Mouse (Mus musculus): Measurements from ENCODE around the gene Itga9.

Gene Itga9

DNA sequence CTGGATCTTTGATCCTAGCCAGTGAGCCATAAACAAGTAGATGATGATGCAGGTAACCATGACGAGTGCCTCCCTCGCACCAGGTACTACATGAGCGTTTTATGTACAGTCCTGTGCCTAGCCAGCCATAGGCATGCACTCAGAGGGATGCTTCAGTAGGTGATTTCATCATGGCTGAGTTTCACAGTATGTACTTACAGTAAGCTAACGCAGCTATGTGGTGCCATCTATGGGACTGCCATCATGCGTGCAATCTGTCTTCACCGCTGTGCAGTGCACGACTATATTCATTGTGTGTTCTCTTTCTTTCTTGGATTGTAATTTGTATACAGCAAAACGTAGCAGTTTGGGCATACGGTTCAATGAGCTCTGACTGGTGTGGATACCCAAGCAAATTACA is 77.9 kb downstream of the Itga9 start:
- DNase-seq (ENCODE audit: low spot score in 2 of 2), result no peak

DNA sequence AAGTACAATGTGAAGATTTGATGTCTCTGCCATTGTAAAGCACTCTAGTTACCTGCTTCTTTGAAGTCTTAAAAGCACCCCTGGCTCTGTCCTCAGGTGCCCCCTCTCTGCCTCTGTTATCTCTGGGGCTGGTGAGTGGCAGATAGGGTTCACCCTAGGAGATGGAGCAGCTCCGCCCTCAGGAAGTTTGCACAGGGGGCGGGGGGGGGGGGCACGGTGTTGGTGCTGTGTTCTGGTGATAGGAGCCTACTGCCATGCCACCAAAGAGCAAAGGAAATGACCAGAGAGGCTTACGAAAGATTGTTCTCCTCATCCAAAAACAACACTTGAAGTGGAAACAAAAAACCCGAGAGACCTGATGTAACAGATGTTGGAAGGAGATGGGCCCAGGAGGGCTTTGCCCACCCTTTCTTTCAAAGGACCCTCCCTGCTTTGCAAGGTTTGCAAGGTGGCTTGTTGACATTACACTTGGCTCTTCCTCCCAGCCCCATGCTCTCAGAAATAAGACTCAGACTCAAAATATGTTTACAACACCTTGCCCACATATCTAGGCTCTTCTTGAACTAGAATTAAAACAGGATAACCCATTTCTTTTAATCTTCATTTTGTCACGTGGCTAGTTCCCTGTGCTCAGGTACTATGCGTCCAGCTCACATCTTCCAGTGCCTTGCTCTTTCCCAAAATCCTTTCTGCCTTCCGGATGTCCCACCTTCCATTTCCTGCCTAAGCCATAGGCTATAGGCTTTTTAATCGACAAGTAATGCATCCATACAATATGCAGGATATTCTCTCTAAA is 79.9 kb downstream of the Itga9 start:
- no peak for DNase-seq (ENCODE audit: low spot score in 2 of 2)

DNA sequence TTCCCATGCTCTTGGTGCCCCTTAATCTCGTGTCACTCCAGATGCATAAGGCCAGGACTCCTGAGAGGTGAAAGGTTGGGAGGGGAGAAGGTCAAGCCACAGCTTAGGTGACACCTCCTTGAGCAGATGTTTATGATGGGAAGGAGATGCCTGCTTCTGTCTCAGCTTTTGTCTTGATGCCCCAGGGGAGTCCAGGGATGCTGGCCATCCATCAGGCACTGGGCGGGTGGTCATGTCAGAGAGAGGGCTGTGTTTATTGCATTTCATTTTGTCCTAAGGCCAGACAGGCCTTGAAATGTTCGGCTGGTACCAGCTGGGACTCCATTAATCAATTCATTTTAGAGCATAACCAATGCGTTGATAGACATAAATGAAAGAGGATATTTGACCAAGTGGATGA is 81.8 kb downstream of the Itga9 start:
- DNase-seq (ENCODE audit: low spot score in 2 of 2), result no peak

DNA sequence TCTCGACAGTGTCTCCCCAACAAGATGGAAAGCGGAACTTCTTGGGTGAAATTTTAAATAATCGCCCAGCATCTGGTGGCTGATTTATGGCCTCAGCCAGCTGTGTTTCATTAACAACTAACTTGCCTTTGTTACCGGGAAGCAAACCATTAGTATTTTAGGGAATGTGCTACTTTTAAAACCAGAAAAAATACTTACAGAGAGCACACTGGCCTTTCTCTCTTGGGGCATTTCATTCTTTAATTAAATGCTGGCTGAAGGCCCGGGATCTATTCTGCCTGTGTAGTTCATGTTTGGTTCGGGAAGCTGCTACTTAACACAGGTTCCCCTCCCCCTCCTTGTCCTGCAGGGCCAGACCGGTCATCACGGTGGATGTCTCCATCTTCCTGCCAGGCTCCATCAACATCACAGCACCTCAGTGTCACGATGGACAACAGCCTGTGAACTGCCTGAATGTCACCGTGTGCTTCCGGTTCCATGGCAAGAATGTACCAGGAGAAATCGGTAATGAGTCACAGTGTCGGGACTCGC is 82.5 kb downstream of the Itga9 start:
- no peak for DNase-seq (ENCODE audit: low spot score in 2 of 2)

DNA sequence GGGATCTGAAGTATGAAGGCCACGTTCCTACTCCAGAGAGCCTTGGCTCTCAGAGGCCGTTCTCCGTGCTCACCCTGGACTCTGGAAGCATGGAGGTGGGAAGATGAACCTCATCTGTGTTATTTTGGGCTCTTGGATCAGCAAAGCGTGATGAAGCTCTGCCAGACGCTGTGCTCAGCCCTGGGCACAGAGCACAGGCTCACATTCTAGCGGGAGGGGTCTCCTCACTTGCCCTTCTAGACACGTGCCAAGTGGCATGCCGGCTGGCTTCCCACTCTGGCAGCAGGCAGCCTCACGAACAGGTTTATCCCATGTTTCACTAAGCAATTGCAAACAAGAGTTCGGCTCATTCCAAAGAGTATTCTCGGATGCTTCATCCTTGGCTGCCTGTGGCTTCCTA is 86.8 kb downstream of the Itga9 start:
- DNase-seq (ENCODE audit: low spot score in 2 of 2), result peak; percentile 62 to 70

DNA sequence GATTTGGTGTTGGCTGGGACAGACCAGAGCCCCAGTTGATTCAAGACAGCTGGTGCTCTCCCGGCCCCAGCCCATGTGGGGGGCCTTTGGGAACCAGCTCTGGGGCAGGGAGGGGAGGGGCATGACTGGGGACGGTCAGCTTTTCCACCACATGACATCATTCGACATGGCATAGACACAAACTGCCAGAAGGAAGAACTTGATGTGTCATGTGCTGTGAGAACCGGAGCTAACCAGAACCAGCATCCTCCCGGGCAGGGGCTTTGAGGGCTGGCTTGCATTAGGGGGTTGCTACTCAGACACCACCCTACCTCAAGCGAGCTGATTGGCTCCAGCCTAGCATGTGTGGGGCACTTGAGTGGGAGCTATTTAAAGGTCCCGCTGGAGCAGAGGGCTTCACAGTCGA is 87.9 kb downstream of the Itga9 start:
- no peak for DNase-seq (ENCODE audit: low spot score in 2 of 2)

DNA sequence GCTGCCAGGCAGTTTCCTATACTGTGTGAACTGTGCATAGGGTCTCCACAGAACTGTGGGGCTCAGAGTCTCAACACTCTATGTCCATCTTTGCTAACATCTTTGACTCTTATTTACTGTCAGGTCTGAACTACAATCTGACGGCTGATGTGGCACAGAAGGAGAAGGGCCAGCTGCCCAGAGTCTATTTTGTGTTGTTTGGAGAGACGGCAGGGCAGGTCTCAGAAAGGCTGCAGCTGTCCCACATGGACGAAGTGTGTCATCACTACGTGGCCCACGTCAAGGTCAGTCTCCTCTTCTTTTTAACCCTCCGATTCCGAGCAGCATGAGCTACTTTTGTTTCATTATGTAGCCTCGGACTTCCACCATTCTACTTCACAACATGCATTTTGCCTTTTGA is 91.7 kb downstream of the Itga9 start:
- DNase-seq (ENCODE audit: low spot score in 2 of 2), result no peak

DNA sequence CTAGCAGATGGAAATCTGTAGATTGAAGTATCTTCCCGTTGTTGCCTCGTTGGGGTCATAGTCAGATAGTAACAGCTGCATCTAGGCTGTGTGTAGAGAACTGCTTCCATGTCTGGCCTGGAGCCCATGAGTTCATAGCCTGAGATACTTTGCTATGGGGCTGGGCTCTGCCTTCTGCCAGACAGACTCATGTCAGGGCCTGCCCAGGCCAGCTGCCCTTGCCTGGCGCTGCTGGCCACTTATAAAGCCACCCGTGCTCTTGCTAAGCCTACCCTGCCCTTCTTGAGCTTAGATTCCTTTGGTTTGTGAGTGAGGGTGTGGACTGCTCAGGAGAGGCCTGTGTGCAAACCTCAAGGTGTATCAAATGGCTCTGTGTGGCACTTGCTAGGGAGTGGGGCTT is 93.2 kb downstream of the Itga9 start:
- no peak for DNase-seq (ENCODE audit: low spot score in 2 of 2)

DNA sequence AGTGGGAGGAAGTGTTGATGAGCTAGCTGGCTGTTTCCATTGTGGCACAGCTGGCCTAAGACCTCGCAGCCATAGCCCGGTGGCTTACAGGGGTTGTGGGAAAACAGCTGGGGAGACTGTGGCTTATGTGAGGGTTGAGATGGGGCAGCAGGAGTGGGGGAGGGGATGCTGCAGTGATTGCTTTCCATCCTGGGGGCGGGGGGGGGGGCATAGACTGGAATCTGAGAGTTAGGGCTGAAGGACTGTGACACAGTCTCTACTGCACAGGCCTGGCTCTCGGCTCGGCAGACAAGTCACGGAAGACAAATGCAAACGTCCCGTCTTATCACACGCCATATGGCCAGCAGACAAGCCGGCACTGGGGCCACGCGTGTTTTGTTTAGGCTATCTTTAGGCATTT is 94.4 kb downstream of the Itga9 start:
- no peak for DNase-seq (ENCODE audit: low spot score in 2 of 2)

DNA sequence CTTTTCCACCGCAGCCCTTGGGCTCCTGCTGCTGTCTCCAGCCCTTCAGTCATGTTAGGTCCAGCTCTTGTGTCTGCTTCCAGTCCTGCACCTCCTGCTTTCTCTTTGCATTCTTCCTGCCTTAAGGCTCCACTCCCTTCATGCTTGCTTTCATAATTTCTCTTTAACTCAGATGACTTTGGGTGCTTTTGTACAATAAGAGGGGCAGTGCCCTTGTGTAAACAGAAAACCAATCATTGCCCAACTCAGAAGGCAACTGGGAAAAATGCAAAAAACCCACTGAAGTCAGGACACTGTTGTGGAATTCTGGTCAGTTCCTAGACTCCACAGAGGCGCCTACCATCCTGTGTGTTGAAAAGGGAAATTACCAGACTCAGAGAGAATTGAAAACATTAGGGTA is 95.3 kb downstream of the Itga9 start:
- no peak for DNase-seq (ENCODE audit: low spot score in 2 of 2)

DNA sequence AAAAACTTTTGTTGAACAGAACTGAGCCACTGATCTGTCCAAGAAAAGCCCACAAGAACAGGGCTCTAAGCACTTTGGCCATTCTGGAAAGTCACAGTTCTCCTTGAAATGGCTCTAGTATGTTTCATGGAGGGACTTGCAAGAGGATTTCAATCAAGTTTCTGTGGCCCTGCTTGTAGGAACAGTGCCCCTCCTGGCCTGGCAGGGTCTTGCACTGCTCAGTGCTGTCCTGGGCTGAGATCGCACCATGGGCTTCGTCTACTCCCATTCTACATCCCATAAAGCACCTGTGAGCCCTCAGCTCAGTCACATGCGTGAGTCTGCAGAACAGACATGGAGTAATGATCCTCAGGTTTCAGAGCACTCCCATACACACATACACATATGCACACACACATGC is 96.7 kb downstream of the Itga9 start:
- no peak for DNase-seq (ENCODE audit: low spot score in 2 of 2)

DNA sequence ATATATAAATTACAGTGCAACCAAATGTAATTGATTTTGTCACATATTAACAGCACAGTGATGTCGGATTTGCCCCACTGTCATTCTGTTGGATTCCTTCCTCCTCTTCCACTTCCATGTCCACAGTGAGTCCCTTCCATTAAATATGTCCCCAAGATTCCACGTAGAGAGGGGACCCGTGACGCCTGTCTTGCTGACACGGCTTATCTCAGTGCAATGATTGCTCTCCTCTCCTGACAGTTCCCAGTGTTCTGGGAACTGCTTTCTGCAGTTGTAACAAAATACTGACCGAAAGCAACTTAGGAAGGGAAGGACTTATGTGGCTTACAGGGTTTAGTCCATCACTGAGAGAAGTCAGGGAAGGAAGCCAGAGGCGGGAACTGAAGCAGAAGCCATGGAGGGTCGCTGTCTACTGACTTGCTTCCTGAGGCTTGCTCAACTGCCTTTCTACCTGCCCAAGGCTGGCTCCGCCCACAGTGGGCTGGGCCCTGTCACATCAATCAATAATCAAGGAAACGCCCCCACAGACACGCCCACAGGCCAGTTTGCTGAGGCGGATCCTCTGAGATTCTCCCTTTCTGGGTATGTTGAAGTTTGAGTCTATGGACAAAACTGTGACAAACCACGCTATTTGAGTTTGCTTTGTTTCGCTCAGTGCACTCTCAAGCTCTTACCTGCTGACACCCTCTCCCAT is 99.0 kb downstream of the Itga9 start:
- no peak for DNase-seq (ENCODE audit: low spot score in 2 of 2)

DNA sequence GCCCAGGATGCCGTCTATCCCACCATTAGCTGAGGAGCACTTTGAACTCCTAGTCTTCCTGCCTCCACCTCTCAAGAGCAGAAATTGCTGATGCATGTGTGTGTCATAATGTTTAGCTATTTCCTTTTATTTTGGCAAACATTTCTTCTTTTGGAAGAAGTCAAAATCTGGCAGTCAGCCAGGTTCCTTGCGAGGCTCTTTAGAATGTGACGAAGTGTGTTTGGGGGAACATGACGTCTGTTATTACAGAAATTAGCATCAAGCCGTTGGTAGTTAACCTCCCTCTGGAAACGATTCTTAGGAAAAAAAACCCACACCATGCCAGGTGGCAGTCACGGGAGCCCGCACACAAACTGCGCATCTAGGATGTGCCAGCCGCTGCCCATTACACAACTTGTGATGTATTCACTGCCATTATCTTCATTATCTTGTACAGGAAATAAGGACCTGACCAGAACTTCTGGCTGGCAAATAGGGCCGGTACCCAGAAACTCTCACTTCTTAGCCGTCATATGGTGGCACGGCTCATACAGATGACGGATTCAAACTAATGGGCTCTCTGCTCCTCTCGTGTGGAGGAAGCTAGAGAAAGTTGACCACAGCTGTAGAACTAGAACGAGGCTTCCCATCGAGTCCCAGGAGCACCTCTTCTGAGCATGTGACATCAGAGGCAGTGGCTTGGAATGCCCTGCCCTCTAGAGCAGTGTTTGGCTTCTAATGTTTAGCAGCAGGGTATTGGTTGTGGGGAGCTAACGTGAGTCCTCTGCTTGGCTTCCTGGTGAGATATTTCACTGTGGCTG is 99.9 kb downstream of the Itga9 start:
- peak in 1 of 2 experiments; percentile 27 for DNase-seq (ENCODE audit: low spot score in 2 of 2)

DNA sequence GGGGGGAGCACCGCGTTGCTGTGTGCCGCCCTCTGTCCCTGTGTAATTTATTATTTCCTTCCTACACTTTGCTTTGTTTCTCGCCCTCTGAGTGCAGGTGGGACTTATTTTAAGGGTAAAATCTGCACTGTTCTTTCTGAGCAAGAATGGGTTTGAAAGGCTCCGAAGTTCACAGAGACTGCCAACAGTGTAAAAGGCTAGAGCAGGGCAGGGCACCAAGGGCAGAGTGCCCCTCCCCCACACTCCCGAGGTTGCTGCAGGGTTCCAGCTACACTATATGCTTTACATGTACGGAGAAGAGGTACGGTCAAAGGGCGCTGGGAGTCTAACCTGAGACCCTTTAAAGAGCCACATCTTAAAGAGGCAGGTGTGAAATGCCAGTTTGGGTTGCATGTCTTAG is 104.1 kb downstream of the Itga9 start:
- DNase-seq (ENCODE audit: low spot score in 2 of 2), result no peak

DNA sequence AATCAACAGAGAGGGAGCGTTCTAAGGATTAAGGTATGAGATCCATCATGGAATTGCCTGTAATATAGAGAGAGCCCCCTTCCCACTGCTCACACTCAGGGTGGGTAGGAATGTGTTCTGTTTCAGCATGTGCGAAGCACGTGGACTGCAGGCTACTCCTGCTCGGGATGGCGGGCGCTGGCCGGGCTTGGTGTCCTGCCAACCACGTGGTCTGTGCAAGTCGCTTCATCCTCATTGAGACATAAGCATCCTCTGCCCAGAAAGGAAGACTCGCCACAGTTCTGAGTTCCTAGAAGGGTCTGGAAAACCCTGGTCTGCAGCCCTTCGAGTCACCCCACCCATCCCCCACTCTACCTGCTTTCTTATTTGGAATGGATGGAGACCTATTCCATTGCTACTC is 105.3 kb downstream of the Itga9 start:
- no peak for DNase-seq (ENCODE audit: low spot score in 2 of 2)

DNA sequence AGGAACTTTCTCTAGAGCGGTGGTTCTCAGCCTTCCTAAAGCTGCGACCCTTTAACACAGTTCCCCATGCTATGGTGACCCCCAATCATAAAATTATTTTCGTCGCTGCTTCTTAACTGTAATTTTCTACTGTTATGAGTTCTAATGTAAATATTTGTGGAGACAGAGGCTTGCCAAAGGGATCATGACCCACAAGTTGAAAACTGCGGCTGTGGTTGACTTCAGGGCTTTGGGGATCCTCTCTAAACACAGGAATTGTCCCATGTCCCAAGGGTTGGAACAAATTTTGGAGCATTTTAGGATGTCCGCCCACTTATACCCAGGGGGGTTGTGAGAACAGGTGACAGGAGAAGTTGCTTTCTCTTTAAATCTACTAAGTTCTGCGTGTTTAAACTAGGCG is 107.0 kb downstream of the Itga9 start:
- DNase-seq (ENCODE audit: low spot score in 2 of 2), result no peak

DNA sequence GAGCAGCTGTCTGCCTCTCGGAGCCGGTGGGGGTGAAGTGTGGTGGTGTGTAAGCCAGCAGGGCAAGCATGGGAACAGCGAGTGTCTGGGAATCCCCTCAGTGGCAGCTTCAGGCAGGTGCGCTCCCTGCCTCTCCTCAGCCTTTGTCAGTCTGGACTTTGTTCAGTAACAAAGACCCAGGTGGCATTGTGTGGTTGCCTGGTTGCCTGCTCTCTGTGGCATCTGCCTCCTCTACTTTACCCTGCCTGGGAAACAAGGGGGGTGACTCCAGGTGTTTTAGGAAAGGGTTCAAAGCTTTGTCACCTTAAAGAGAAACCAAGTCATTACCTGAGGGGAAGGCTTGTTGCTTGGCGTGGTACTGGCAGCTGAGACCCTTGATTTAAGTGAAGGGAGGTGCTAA is 108.0 kb downstream of the Itga9 start:
- DNase-seq (ENCODE audit: low spot score in 2 of 2), result no peak

DNA sequence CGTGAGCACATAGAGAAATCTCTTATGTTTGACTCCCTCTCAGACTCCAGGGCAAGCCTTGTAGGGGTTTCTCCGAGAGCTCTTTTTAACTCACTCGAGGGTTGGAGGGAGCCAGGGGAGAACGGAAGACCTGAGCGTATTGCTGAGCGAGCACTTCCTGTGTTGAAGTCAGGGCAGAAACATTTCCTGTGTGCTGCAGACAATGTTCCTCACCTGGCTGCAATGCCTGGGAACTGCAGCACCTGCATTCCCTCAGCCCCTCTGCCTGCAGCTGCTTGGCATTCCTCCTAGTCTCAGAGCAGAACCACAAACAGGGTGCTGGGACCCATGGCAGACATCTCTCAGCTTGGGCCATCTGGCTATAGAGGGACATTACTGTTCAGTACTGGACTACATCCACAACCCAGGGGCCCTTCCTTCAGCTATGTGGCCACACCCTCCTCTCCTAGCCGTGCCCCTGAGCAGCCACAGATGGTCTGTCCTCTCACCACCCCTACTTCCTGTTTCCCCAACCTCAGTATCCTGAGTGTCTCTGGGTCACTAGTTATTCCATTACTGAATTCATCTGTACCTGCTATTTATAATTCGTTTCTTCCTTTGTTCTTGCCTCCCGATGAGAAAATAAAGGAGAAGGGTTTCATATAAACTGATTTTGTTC is 109.6 kb downstream of the Itga9 start:
- no peak for DNase-seq (ENCODE audit: low spot score in 2 of 2)

DNA sequence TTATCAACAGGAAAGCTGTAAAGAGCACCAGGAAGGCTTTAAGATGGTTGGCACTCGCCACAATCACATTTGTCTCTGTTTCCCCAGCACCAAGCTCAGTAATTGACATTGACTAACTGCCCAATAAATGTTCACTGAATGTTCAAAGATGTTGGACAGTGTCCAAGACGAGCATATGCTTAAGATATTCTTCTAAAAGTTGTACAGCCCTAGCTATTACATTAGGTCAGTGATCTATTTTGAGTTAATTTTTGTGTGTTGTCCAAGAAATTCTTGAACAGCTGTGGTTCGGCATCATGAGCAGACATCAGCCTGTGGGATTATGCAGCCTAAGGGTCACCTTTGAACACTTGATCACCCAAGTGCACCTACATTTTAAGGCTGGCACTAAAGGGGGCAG is 110.9 kb downstream of the Itga9 start:
- no peak for DNase-seq (ENCODE audit: low spot score in 2 of 2)

DNA sequence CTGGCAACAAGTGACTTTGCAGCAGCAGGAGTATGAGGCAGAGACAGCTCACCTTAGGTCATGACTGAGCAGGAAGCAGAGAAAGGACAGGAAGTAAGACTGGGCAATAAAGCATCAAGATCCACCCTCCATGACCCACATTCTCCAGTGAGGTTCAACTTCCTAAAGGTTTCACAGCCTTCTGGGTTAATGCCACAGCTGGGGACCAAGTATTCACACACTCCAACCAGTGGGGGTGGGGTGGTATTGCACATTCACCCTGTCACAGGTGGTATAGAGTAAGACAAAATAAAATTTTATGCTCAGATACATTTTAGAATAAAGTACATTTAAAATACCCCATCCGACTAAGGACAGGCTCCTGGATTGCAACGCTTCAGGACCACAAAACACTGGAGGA is 112.0 kb downstream of the Itga9 start:
- no peak for DNase-seq (ENCODE audit: low spot score in 2 of 2)

DNA sequence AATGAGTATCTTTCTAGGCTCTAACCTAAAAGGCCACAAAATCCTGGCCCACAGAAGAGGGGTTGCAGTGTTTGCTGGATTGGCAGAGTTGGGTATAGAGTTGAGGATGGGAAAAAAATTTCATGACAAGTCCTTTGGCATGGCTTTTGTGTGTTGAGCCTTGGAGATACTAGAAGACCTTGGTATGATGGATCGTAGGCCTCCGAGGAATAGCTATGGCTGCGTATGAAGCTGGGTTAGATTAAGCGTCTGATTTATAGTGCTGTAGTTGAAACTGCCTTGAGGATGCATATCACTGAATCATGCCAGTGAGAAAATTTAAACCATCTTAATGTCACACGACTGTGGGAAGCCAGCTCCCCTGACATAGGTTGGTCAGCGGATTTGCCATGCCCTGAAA is 114.6 kb downstream of the Itga9 start:
- DNase-seq (ENCODE audit: low spot score in 2 of 2), result no peak

DNA sequence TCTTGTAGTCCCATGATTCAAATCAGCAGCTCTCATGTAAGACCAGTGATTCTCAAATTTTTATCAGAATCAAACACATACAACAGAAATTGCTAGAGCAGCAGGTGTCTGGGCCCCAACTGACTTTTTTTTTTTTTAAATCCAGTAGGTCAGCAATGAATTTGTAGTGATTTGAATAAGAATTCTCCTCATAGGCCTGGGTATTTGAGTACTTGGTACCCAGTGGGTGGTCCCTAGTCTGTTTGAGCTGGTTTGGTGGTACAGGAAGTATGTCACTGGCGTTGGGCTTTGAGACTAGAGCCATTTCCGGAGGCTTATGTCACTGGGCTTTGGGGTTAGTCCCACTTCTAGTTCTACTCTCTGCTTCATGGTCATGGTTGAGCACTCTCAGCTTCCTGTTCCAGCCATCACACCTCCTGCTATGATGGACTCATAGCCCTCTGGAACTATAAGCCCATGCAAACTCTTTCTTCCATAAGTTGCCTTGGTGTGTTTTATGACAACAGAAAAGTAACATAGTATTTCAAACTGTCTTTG is 116.4 kb downstream of the Itga9 start:
- DNase-seq (ENCODE audit: low spot score in 2 of 2), result no peak

Data from left cerebral cortex, adult 9 months (tissue).